Mouse (Mus musculus) forebrain, postnatal 0 days (tissue): ENCODE data around the gene Pxdn. TPM values are rescaled to one million over a fixed set of nuclear protein-coding genes. Genes with fewer than 3 reads are reported as not detected.
A peak's percentile ranks its signal among the peaks of the same experiment; 100 is the strongest.

ENCODE experiments used
- ATAC-seq: fragments of 200-750 bp; cut with Nextera tagmentation; 2 replicates; pipeline ENCODE4 v1.8.0; 2017; ENCODE audit warnings: mild to moderate bottlenecking, moderate library complexity
- DNase-seq: peaks from one replicate; pipeline ENCODE4 v3.0.0-alpha.2; 2015
- H3K27ac ChIP-seq: fragments of 300-500 bp; sonication (generic); 2 replicates; pipeline ENCODE4 v1.5.1; 2014; ENCODE audit warnings: low read depth, mild to moderate bottlenecking, antibody characterized with exemption, low read length, moderate library complexity, mixed read lengths
- H3K27me3 ChIP-seq: fragments of 300-500 bp; sonication (generic); 2 replicates; pipeline ENCODE4 v1.6.1; 2014; ENCODE audit warnings: mild to moderate bottlenecking, low read length, mixed read lengths; ENCODE audit not compliant: insufficient read depth
- H3K36me3 ChIP-seq: fragments of 300-500 bp; sonication (generic); 2 replicates; pipeline ENCODE4 v1.6.1; 2014; ENCODE audit warnings: mild to moderate bottlenecking, moderate library complexity; ENCODE audit not compliant: insufficient read depth
- H3K4me1 ChIP-seq: fragments of 300-500 bp; sonication (generic); 2 replicates; pipeline ENCODE4 v1.6.1; 2014; ENCODE audit warnings: antibody characterized with exemption; ENCODE audit not compliant: insufficient read depth
- H3K4me2 ChIP-seq: fragments of 300-500 bp; sonication (generic); 2 replicates; pipeline ENCODE4 v1.6.1; 2014; ENCODE audit warnings: low read depth, mild to moderate bottlenecking, moderate library complexity
- H3K4me3 ChIP-seq: fragments of 300-500 bp; sonication (generic); 2 replicates; pipeline ENCODE4 v1.5.1; 2014; ENCODE audit warnings: low read depth, low read length, mixed read lengths
- H3K9ac ChIP-seq: fragments of 300-500 bp; sonication (generic); 2 replicates; pipeline ENCODE4 v1.6.1; 2014; ENCODE audit warnings: mild to moderate bottlenecking
- H3K9me3 ChIP-seq: fragments of 300-500 bp; sonication (generic); 2 replicates; pipeline ENCODE4 v1.6.1; 2016; ENCODE audit warnings: low read length
- CTCF ChIP-seq: sonication (generic); IDR thresholded peaks from 2 replicates; pipeline ENCODE4 v1.5.1; 2016; ENCODE audit warnings: antibody characterized with exemption, control low read depth, low read depth
- WGBS: fragments of 180-500 bp; shearing (Covaris S2); extraction: QIAGEN DNeasy Blood & Tissue Kit; methylation state at CpG from one replicate; pipeline ENCODE4 v1.1.7; 2014; 5-methylcytosine and 5-hydroxymethylcytosine counted together
- polyA plus RNA-seq: library from polyadenylated mRNA; unstranded; fragments of >200 nt; fragmentation: Nextera tagmentation; extraction: Ambion mirVana; gene quantifications from 2 replicates; pipeline ENCODE4 v1.2.1, GENCODE M21; 2015
- total RNA-seq: library from RNA; depleted of rRNA; stranded (reverse); fragments of >200 nt; gene quantifications from 2 replicates; pipeline ENCODE4 v1.2.3, GENCODE M21; 2014; rRNA removed

The Pxdn gene
- 50.5 and 67.5 TPM in 2 replicates for total RNA-seq
- 10.0 and 12.5 TPM in 2 replicates for polyA plus RNA-seq

DNA sequence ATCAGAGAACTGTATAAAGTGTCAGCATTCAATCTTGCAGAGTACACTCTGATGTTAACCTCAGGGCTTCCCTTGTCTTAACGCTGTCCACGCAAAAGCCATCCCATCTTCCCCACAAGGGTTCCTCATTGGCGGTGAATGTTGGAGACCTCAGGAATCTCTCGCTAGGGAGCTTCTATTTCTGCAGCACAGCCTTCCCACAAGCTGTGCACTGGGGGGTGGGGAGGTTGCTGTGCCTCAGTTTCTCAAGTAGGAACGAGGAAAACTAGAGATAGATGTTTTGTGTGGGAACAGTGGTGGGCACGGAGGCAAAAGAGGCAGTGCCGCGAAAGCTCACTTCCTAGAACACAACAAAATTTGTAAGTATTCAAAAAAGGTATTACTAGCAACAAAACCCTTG is at the start of gene Pxdn:
TSS of gene Pxdn (plus strand) at position 301 of the 400 bp plus-strand sequence.
- Histone ChIP-seq H3K9ac (peak within 1 kb of the TSS; percentile 92), H3K9me3 (no peaks in the 10 kb centered on the region), H3K36me3 (no peaks in the 10 kb centered on the region), H3K4me2 (peak within 1 kb of the TSS; percentile 86), H3K27me3 (no peaks in the 10 kb centered on the region), H3K27ac (peak within 1 kb of the TSS; percentile 92), H3K4me3 (peak within 1 kb of the TSS; percentile 82), H3K4me1 (peaks cover 22% of the 10 kb centered on the region; the same call in 1 of the 2 replicates)
- WGBS: 35% methylated on average over 8 of the region's 8 CpGs
- TF ChIP-seq CTCF: no peak
- ATAC-seq (no peak), DNase-seq (no peak)

DNA sequence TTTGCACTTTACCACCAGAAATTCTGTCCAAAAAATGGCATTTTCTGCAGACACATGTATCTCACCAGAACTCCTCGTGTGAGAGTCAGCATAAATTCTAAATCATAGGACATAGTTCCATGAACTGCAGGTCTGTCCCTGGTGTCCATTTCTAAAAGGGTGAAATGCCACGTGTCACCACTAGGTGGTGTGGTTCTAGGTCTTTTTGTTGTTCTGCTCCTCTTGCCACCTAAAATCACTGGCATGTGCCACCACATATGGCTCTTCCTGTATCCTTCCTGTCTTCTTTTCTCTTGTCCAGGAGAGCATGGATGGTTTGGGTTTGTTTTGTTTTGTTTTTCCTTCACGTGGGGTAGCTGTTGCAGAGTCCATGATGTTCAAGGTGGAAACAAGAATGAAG is 42.7 kb upstream of the Pxdn start:
- ATAC-seq (peak; percentile 40), DNase-seq (peak; percentile 54)
- Histone ChIP-seq H3K27ac (no peak overlapping the region; the same call in 1 of the 2 replicates), H3K4me3 (no peak overlapping the region), H3K9ac (no peak overlapping the region), H3K27me3 (no peaks in the 10 kb centered on the region), H3K4me1 (no peaks in the 10 kb centered on the region), H3K4me2 (no peak overlapping the region), H3K36me3 (peaks cover 67% of the 10 kb centered on the region), H3K9me3 (no peaks in the 10 kb centered on the region)
- peak; percentile 83 for TF ChIP-seq CTCF
- 21% methylated on average over 3 of the region's 3 CpGs for WGBS

DNA sequence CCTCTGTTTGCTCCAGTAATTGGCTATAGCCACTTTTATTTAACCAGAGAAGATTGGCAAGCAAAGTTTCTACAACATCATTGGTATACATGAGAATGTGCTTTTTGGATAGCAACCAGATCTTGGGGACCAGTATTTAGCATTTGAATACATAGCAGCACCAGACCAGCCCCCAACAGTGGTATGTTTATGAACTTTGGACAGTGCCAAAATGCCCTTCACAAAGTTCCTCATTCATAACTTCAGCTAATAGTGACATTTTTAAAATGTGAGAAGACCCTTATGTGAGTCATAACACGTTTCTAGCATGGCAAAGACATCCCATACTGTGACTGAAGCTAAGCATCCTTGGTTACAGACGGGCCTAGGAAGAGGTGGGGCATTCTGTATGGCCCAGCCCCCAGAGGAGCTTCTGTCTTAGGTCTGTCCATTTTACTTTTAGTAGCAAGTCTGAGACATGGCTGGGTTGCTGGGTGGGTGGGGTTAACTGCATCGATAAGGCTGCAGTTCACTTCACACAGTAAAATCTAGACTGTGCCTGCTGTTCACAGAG is 39.8 kb upstream of the Pxdn start:
- 60% methylated on average over 3 of the region's 3 CpGs for WGBS
- no peaks in the 10 kb centered on the region for H3K9me3 ChIP-seq
- no peak overlapping the region for H3K4me2 ChIP-seq
- H3K27ac ChIP-seq: no peak overlapping the region
- no peak overlapping the region for H3K4me3 ChIP-seq
- H3K4me1 ChIP-seq: no peaks in the 10 kb centered on the region
- no peak overlapping the region for H3K9ac ChIP-seq
- no peaks in the 10 kb centered on the region for H3K27me3 ChIP-seq
- TF ChIP-seq CTCF: no peak
- no peak for ATAC-seq
- peaks cover 56% of the 10 kb centered on the region for H3K36me3 ChIP-seq
- DNase-seq: no peak

DNA sequence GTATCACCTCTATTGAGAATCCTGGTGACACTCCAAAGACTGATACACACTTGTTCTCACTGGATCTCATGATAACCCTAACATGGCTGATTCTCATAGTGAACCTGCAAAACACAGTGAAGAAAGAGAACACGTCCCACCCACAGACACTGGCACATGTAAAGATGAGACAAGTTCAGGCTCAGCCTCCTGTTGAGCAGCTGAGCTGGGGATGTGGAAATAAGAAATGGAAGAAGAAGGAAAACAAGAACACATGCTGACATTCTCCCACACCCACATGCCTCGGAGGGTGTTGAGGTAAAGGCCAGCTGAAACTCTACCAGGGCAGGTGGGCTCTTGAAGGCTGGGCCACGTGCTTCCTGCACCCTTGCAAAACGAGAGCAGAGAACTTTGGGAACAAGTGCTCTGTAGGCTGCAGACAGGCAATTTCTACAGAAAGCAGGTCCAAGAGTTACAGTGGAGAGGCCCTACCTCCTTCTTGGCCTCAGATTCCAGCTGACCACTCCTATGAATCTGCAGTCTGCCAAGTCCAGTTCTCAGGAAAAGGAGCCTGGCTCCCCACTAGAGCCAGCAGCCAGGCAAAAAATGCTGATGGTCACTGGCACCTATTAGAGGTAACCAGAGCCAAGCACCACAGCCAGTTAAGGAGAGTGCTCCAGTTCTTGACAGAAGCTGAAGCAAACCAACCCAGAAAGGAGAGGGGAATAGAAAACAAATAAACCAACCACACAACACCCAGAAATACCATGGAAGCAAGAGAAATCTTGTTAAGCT is 33.1 kb upstream of the Pxdn start:
- ATAC-seq: no peak
- WGBS: 79% methylated on average over 4 of the region's 4 CpGs
- no peaks in the 10 kb centered on the region for H3K27me3 ChIP-seq
- no peaks in the 10 kb centered on the region for H3K9me3 ChIP-seq
- H3K4me3 ChIP-seq: no peak overlapping the region
- H3K4me1 ChIP-seq: no peaks in the 10 kb centered on the region
- H3K27ac ChIP-seq: no peak overlapping the region
- no peak overlapping the region for H3K4me2 ChIP-seq
- TF ChIP-seq CTCF: no peak
- H3K9ac ChIP-seq: no peak overlapping the region
- DNase-seq: no peak
- peaks cover 32% of the 10 kb centered on the region for H3K36me3 ChIP-seq

DNA sequence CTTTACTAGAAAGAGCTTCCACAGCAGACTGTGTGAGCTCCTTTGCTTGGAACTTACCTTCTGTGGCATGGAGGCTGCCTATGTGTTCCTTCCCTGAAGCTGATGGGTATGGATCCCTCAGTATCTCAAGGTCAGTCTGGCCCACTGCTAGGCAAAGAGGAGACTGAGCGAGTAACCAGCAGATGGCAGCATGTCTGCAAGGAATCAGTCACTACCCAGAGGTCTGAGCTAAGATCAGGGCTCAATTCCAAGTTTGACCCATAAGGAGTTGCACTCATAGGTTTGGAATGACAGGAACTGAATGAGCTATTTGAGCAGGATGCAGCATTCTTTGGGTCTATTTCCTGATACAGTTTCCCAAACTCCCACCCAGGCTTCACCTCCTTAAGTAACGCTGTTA is 30.4 kb upstream of the Pxdn start:
- TF ChIP-seq CTCF: peak; percentile 68
- no peak overlapping the region for H3K4me3 ChIP-seq
- no peaks in the 10 kb centered on the region for H3K4me1 ChIP-seq
- H3K27ac ChIP-seq: no peak overlapping the region
- DNase-seq (peak; percentile 56), ATAC-seq (peak; percentile 74)
- peaks cover 38% of the 10 kb centered on the region for H3K36me3 ChIP-seq
- no peak overlapping the region for H3K9ac ChIP-seq
- no peak overlapping the region for H3K4me2 ChIP-seq
- no peaks in the 10 kb centered on the region for H3K27me3 ChIP-seq
- WGBS: 38% methylated on average over 2 of the region's 2 CpGs
- no peaks in the 10 kb centered on the region for H3K9me3 ChIP-seq

DNA sequence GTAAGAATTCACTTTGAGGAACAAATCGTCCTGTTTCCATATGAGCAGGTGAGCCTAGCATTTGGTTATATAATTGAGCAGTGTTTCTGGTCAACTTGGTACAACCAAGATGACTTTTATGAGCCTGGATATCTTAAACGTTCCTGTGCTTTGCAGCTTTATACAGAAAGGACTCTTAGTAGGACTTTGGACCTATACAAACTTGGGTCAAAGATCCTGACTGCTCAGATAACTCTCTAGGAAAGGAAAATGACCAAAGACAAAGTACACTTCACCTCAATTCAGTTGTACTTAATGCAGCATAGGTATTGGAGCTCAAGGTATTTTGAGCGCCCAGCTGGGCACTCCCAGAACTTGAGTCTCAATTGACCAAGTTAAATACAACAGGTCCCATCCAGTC is 21.3 kb upstream of the Pxdn start:
- Histone ChIP-seq H3K27me3 (no peaks in the 10 kb centered on the region), H3K4me2 (no peak overlapping the region), H3K27ac (no peak overlapping the region), H3K36me3 (peaks cover 87% of the 10 kb centered on the region), H3K4me1 (no peaks in the 10 kb centered on the region), H3K4me3 (no peak overlapping the region), H3K9me3 (no peaks in the 10 kb centered on the region), H3K9ac (no peak overlapping the region)
- no peak for TF ChIP-seq CTCF
- no peak for ATAC-seq
- DNase-seq: no peak
- 88% methylated on average over 3 of the region's 3 CpGs for WGBS

DNA sequence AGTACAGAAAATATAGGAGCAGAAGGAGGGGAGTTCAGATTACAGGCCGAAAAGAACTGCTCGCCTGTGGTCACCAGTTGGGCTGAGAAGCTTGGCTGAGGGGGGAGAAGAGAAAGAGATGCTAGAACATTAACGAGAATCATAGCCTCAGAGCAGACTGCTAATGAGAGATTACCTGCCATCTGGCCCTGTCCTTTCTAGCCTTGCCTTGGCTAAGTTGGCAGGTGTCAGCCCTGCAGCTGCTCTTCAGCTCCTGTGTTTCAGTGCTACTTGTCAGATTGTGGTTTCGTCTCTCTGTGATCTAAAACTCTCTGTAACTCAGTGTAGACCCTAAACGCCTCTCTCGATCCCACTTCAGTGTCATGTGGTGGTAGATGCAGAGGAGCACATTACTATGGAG is 20.6 kb upstream of the Pxdn start:
- DNase-seq: no peak
- ATAC-seq: no peak
- no peak for TF ChIP-seq CTCF
- Histone ChIP-seq H3K4me3 (no peak overlapping the region), H3K4me2 (no peak overlapping the region), H3K9ac (no peak overlapping the region), H3K9me3 (no peaks in the 10 kb centered on the region), H3K27ac (no peak overlapping the region), H3K36me3 (peaks cover 85% of the 10 kb centered on the region), H3K27me3 (no peaks in the 10 kb centered on the region), H3K4me1 (no peaks in the 10 kb centered on the region)
- 64% methylated on average over 6 of the region's 6 CpGs for WGBS
